Mouse (Mus musculus): ENCODE measurements around the gene Pclaf. TPM values are rescaled to one million over a fixed set of nuclear protein-coding genes. Genes with fewer than 3 reads are reported as not detected.
A peak's percentile ranks its signal among the peaks of the same experiment; 100 is the strongest.

Pclaf gene
- total RNA-seq (2014; fragmentation: Nextera tagmentation) (28.9 and 39.3 TPM in 2 replicates), total RNA-seq (2017) (95.3 and 99.4 TPM in 2 replicates), polyA plus RNA-seq (2012) (1.3 and 2.4 TPM in 2 replicates)

DNA sequence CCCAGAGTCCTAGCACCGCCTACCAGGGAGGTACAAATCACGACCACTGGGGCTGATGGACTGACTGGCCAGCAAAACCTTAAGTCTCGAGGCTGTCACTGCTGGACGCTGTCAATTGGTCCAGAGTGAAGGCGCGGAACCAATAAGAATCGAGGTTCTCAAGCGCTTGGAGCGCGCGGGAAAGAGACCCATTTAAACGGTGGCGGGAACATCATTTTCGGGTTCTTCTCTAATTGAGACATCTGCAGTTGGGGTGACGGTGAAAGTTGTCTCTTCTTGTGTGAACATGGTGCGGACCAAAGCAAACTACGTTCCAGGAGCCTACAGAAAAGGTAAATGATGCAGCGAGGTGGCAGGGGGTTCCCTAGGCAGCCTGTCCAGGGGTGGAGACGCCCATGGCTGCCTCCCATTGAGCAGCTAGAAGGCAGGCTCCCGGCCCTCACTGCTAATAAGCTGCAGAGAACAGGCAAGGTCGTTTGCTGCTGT is at the start of gene Pclaf:
Gene Pclaf (plus strand): TSS at position 95 of the 486 bp plus-strand sequence.
- Histone ChIP-seq H3K4me1 (ENCODE audit: insufficient read depth, low read depth, low read length) (peaks cover 18% of the 10 kb centered on the region), H3K9me3 (replicated peaks) (no peaks in the 10 kb centered on the region), H3K27me3 (ENCODE audit: insufficient read depth, low read length) (peaks cover 4% of the 10 kb centered on the region; the same call in 1 of the 2 replicates), H3K36me3 (replicated peaks) (peaks cover 16% of the 10 kb centered on the region), H3K4me3 (ENCODE audit: low read depth, low read length) (peak within 1 kb of the TSS; percentile 71)
- ATAC-seq (ENCODE audit: extremely low read depth, insufficient number of reproducible peaks, low FRiP score, poor library complexity, severe bottlenecking) (peak; percentile 68), DNase-seq (ENCODE audit: low spot score) (peak; percentile 37)
- TF ChIP-seq CTCF (IDR thresholded peaks at IDR 0.05; ENCODE audit: low read depth, low read length), result no peak
- TF ChIP-seq POLR2AphosphoS5 (IDR thresholded peaks at IDR 0.05; ENCODE audit: insufficient replicate concordance, low read depth, low read length), result no peak
- TF ChIP-seq GATA2 (IDR thresholded peaks at IDR 0.05; ENCODE audit: borderline replicate concordance, low read depth, low read length), result no peak

GRCm38 (mm10) chr9:65844421-65845165 is 45.4 kb upstream of the Pclaf start:
- TF ChIP-seq TAL1 (conservative IDR thresholded peaks at IDR 0.05; ENCODE audit: low read depth, low read length) (no peak), GATA1 (IDR thresholded peaks at IDR 0.05; ENCODE audit: borderline replicate concordance, low read length) (no peak), POLR2AphosphoS5 (IDR thresholded peaks at IDR 0.05; ENCODE audit: insufficient replicate concordance, low read depth, low read length) (no peak), CTCF (IDR thresholded peaks at IDR 0.05; ENCODE audit: low read depth, low read length) (no peak), GATA2 (IDR thresholded peaks at IDR 0.05; ENCODE audit: borderline replicate concordance, low read depth, low read length) (no peak)
- H3K9me3 ChIP-seq (replicated peaks), result no peaks in the 10 kb centered on the region
- H3K4me1 ChIP-seq (ENCODE audit: insufficient read depth, low read depth, low read length), result peaks cover 9% of the 10 kb centered on the region; the same call in 1 of the 2 replicates
- ATAC-seq (ENCODE audit: extremely low read depth, insufficient number of reproducible peaks, low FRiP score, poor library complexity, severe bottlenecking) (no peak), DNase-seq (ENCODE audit: low spot score) (no peak)
- H3K4me3 ChIP-seq (ENCODE audit: low read depth, low read length), result no peak overlapping the region
- no peaks in the 10 kb centered on the region for H3K27me3 ChIP-seq (ENCODE audit: insufficient read depth, low read length)
- H3K36me3 ChIP-seq (replicated peaks), result peaks cover 52% of the 10 kb centered on the region

DNA sequence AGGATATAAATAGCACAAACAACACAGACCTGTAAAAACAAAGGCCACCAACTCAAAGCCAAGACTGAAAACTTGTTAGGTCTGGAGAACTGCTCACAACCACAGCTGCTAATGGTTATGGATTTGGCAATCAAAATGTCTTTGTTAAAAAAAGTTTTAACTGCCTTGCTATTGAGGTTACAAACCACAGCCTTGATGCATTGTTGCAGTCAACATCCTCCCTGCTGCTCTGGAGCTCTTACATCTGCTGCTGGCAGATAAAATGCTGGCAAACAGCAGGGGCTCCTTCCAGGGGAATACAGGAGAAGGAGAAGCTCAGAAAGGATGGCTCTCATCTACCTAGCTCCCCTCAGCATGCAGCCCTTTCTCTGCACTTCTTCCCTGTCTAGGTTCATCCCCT is 41.9 kb upstream of the Pclaf start:
- TF ChIP-seq GATA2 (IDR thresholded peaks at IDR 0.05; ENCODE audit: borderline replicate concordance, low read depth, low read length), result no peak
- no peak for TF ChIP-seq GATA1 (IDR thresholded peaks at IDR 0.05; ENCODE audit: borderline replicate concordance, low read length)
- TF ChIP-seq TAL1 (conservative IDR thresholded peaks at IDR 0.05; ENCODE audit: low read depth, low read length), result no peak
- no peak for TF ChIP-seq CTCF (IDR thresholded peaks at IDR 0.05; ENCODE audit: low read depth, low read length)
- TF ChIP-seq POLR2AphosphoS5 (IDR thresholded peaks at IDR 0.05; ENCODE audit: insufficient replicate concordance, low read depth, low read length), result no peak
- Histone ChIP-seq H3K4me1 (ENCODE audit: insufficient read depth, low read depth, low read length) (peaks cover 9% of the 10 kb centered on the region; the same call in 1 of the 2 replicates), H3K27me3 (ENCODE audit: insufficient read depth, low read length) (no peaks in the 10 kb centered on the region), H3K4me3 (ENCODE audit: low read depth, low read length) (no peak overlapping the region), H3K9me3 (replicated peaks) (no peaks in the 10 kb centered on the region), H3K36me3 (replicated peaks) (peaks cover 67% of the 10 kb centered on the region)
- DNase-seq (ENCODE audit: low spot score), result no peak
- no peak for ATAC-seq (ENCODE audit: extremely low read depth, insufficient number of reproducible peaks, low FRiP score, poor library complexity, severe bottlenecking)

DNA sequence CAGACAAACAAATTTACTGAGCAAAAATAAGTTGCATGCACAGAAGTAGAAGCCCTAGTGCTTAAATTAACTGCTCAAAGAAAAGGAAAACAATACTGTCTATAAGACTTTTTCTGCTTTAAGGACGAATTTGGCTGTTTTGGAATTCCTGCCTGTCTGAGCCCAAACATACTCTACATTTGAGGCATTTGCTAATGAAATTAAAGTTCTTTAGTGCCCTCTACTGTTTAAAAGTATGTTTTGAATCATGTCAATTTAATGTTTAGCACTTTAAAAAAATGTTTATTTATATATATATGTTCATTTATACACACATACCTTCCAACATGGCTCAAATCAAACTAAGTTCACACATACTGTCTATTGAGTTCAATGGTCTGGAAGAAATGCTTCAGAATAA is 39.8 kb upstream of the Pclaf start:
- DNase-seq (ENCODE audit: low spot score) (no peak), ATAC-seq (ENCODE audit: extremely low read depth, insufficient number of reproducible peaks, low FRiP score, poor library complexity, severe bottlenecking) (no peak)
- peaks cover 70% of the 10 kb centered on the region for H3K36me3 ChIP-seq (replicated peaks)
- peaks cover 6% of the 10 kb centered on the region; the same call in 1 of the 2 replicates for H3K4me1 ChIP-seq (ENCODE audit: insufficient read depth, low read depth, low read length)
- no peaks in the 10 kb centered on the region for H3K27me3 ChIP-seq (ENCODE audit: insufficient read depth, low read length)
- no peaks in the 10 kb centered on the region for H3K9me3 ChIP-seq (replicated peaks)
- no peak overlapping the region for H3K4me3 ChIP-seq (ENCODE audit: low read depth, low read length)
- TF ChIP-seq CTCF (IDR thresholded peaks at IDR 0.05; ENCODE audit: low read depth, low read length) (no peak), GATA2 (IDR thresholded peaks at IDR 0.05; ENCODE audit: borderline replicate concordance, low read depth, low read length) (no peak), GATA1 (IDR thresholded peaks at IDR 0.05; ENCODE audit: borderline replicate concordance, low read length) (no peak), TAL1 (conservative IDR thresholded peaks at IDR 0.05; ENCODE audit: low read depth, low read length) (no peak), POLR2AphosphoS5 (IDR thresholded peaks at IDR 0.05; ENCODE audit: insufficient replicate concordance, low read depth, low read length) (no peak)

- peaks cover 57% of the 10 kb centered on the region for H3K36me3 ChIP-seq (replicated peaks)
- ATAC-seq (ENCODE audit: extremely low read depth, insufficient number of reproducible peaks, low FRiP score, poor library complexity, severe bottlenecking), result no peak
Measured at GRCm38 (mm10) chr9:65859656-65860055, 30.4 kb upstream of the Pclaf start.

DNA sequence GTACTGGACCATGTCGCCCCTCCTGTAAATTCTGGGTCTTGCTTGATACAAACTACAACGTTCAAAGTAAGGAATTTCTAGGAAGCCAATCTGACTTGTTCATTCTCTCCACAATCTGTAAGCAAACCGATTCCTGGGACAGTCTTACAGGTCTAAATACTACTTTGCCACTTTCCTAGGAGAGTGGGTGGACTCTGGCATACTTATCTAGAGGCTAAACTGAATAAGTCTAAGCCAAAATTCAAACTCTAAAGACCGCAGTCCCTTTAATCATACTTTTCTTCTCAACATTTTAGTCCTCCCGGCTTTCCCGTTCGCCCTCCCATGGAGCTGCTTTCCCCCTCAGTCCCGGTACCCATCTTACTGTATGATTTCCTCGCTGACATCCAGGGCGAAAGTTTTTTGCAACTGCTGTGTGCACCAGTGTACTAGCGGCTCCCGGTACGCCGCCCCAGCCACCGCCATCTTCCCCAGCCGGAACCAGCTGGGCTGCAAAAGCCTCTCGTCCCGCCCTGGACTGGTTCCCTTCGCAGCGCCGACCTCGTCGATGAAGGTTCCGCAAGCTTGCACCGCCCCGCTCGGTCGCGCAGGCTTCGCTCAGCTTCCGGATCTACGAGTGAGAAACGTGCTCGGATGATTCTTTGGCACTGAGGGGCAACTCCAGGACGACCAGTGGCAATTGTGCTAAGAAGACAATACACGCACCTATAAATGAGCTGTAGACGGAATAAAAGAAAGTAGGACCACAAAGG is 5.3 kb upstream of the Pclaf start:
- peak; percentile 88 for ATAC-seq (ENCODE audit: extremely low read depth, insufficient number of reproducible peaks, low FRiP score, poor library complexity, severe bottlenecking)
- no peak for TF ChIP-seq POLR2AphosphoS5 (IDR thresholded peaks at IDR 0.05; ENCODE audit: insufficient replicate concordance, low read depth, low read length)
- TF ChIP-seq GATA2 (IDR thresholded peaks at IDR 0.05; ENCODE audit: borderline replicate concordance, low read depth, low read length), result no peak
- no peak for TF ChIP-seq CTCF (IDR thresholded peaks at IDR 0.05; ENCODE audit: low read depth, low read length)
- TF ChIP-seq GATA1 (IDR thresholded peaks at IDR 0.05; ENCODE audit: borderline replicate concordance, low read length), result no peak
- no peak for TF ChIP-seq TAL1 (conservative IDR thresholded peaks at IDR 0.05; ENCODE audit: low read depth, low read length)
- peak; percentile 77 for DNase-seq (ENCODE audit: low spot score)
- Histone ChIP-seq H3K36me3 (replicated peaks) (peaks cover 10% of the 10 kb centered on the region), H3K27me3 (ENCODE audit: insufficient read depth, low read length) (no peaks in the 10 kb centered on the region), H3K4me1 (ENCODE audit: insufficient read depth, low read depth, low read length) (peaks cover 8% of the 10 kb centered on the region), H3K9me3 (replicated peaks) (no peaks in the 10 kb centered on the region), H3K4me3 (ENCODE audit: low read depth, low read length) (peak overlapping the region; percentile 75)

More at GRCm38 (mm10) chr9:65859656-65860055, 30.4 kb upstream of the Pclaf start:
- H3K4me3 ChIP-seq (ENCODE audit: low read depth, low read length), result no peak overlapping the region
- TF ChIP-seq POLR2AphosphoS5 (IDR thresholded peaks at IDR 0.05; ENCODE audit: insufficient replicate concordance, low read depth, low read length), result no peak
- no peak for TF ChIP-seq GATA1 (IDR thresholded peaks at IDR 0.05; ENCODE audit: borderline replicate concordance, low read length)
- TF ChIP-seq GATA2 (IDR thresholded peaks at IDR 0.05; ENCODE audit: borderline replicate concordance, low read depth, low read length), result no peak
- TF ChIP-seq CTCF (IDR thresholded peaks at IDR 0.05; ENCODE audit: low read depth, low read length), result no peak
- TF ChIP-seq TAL1 (conservative IDR thresholded peaks at IDR 0.05; ENCODE audit: low read depth, low read length), result no peak
- H3K4me1 ChIP-seq (ENCODE audit: insufficient read depth, low read depth, low read length), result no peaks in the 10 kb centered on the region
- DNase-seq (ENCODE audit: low spot score), result no peak
- no peaks in the 10 kb centered on the region for H3K9me3 ChIP-seq (replicated peaks)
- no peaks in the 10 kb centered on the region for H3K27me3 ChIP-seq (ENCODE audit: insufficient read depth, low read length)
